Mouse (Mus musculus): Measurements from ENCODE around the gene Fut1.

GRCm38 (mm10) chr7:45585923-45586322, 31.2 kb upstream of the Fut1 start:
- TF ChIP-seq CTCF (IDR thresholded peaks at IDR 0.05; ENCODE audit: low read depth, low read length) (no peak), POLR2A (IDR thresholded peaks at IDR 0.05; ENCODE audit: extremely low read depth, insufficient read depth, low read length) (no peak)

Measured in liver, adult 2 months (tissue).